Mouse (Mus musculus) hindbrain, embryonic 13.5 days (tissue): Measurements from ENCODE around the gene Wwox. TPM values are rescaled to one million over a fixed set of nuclear protein-coding genes. Genes with fewer than 3 reads are reported as not detected.
A peak's percentile ranks its signal among the peaks of the same experiment; 100 is the strongest.

Source experiments
- ATAC-seq: fragments of 200-750 bp; cut with Nextera tagmentation; 2 replicates; pipeline ENCODE4 v1.8.0; 2017; ENCODE audit warnings: moderate TSS enrichment; ENCODE audit not compliant: low FRiP score
- H3K27ac ChIP-seq: fragments of 300-500 bp; sonication (generic); 2 replicates; pipeline ENCODE4 v1.5.1; 2015; ENCODE audit warnings: inconsistent platforms, mild to moderate bottlenecking, moderate library complexity
- H3K27me3 ChIP-seq: fragments of 300-500 bp; sonication (generic); 2 replicates; pipeline ENCODE4 v1.6.1; 2015; ENCODE audit warnings: mild to moderate bottlenecking, inconsistent platforms
- H3K36me3 ChIP-seq: fragments of 300-500 bp; sonication (generic); 2 replicates; pipeline ENCODE4 v1.6.1; 2015; ENCODE audit warnings: mild to moderate bottlenecking, inconsistent platforms
- H3K4me1 ChIP-seq: fragments of 300-500 bp; sonication (generic); replicated peaks from 2 replicates; pipeline ENCODE4 v1.6.1; 2015; ENCODE audit warnings: inconsistent platforms
- H3K4me2 ChIP-seq: fragments of 300-500 bp; sonication (generic); 2 replicates; pipeline ENCODE4 v1.6.1; 2015; ENCODE audit warnings: inconsistent platforms, mild to moderate bottlenecking, moderate library complexity
- H3K4me3 ChIP-seq: fragments of 300-500 bp; sonication (generic); 2 replicates; pipeline ENCODE4 v1.5.1; 2015; ENCODE audit warnings: mild to moderate bottlenecking, inconsistent platforms
- H3K9ac ChIP-seq: fragments of 300-500 bp; sonication (generic); 2 replicates; pipeline ENCODE4 v1.6.1; 2015; ENCODE audit warnings: mild to moderate bottlenecking, inconsistent platforms
- H3K9me3 ChIP-seq: fragments of 300-500 bp; sonication (generic); 2 replicates; pipeline ENCODE4 v1.6.1; 2016; ENCODE audit warnings: inconsistent platforms
- WGBS: fragments of 180-500 bp; shearing (Covaris S2); methylation state at CpG from one replicate; pipeline ENCODE4 v1.1.7; 2015; 5-methylcytosine and 5-hydroxymethylcytosine counted together
- polyA plus RNA-seq: library from polyadenylated mRNA; unstranded; fragments of >200 nt; fragmentation: Nextera tagmentation; extraction: Ambion mirVana; gene quantifications from 2 replicates; pipeline ENCODE4 v1.2.1, GENCODE M21; 2015

The Wwox gene
- polyA plus RNA-seq, 1 experiment from 2014 or later, result 13.8 TPM

DNA sequence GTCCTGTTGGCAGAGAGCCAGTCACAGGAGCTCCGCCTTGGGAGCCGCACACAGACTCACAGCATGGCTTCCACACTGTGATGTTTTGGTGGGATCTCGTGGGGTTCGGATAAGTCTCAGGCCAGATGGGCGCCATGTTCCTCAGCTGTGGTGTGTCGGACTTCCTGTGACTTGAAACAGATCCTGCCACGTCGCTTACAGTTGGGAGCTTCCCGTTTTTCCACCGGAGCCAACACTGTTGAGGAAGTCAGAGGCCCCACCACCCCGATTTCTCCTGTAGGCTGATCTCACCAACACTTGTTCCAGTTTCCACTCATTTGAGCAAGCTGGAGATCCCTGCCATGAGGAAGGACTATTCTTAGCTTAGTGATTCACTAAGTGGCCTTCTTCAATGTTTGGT lies 34.1 kb downstream of the Wwox start:
- no peak for ATAC-seq
- Histone ChIP-seq H3K4me3 (no peak overlapping the region), H3K4me2 (no peak overlapping the region), H3K36me3 (no peaks in the 10 kb centered on the region; the same call in 1 of the 2 replicates), H3K27ac (no peak overlapping the region), H3K27me3 (no peaks in the 10 kb centered on the region), H3K4me1 (no peaks in the 10 kb centered on the region; the same call in 1 of the 2 replicates), H3K9ac (no peak overlapping the region), H3K9me3 (no peaks in the 10 kb centered on the region)
- WGBS, result 87% methylated on average over 11 of the region's 11 CpGs

DNA sequence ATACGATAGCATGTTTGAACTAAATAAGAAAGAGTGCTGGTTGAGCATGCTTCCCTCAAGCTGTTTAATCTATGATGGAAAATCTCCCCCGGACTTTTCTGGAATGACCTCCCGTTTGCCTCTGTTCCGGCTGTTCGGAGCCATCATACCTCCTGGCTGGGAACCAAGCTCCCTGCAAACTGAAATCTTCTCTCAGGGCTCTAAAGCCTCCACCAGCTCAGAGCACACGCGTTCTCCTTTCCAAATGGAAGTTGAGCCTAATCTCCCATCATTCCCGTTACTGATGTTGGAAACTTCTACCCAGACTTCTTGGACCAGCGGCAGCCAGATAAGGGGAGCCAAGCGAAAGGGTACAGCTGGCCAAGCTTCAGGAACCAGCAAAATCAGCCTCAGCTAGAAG lies 37.5 kb downstream of the Wwox start:
- Histone ChIP-seq H3K27ac (no peak overlapping the region), H3K27me3 (no peaks in the 10 kb centered on the region), H3K36me3 (no peaks in the 10 kb centered on the region), H3K4me1 (0 out of 2 replicates have a peak, but pooled peaks cover 5% of the 10 kb centered on the region), H3K9me3 (no peaks in the 10 kb centered on the region), H3K4me3 (no peak overlapping the region), H3K4me2 (no peak overlapping the region), H3K9ac (no peak overlapping the region)
- WGBS, result 91% methylated on average over 10 of the region's 10 CpGs
- ATAC-seq, result no peak

DNA sequence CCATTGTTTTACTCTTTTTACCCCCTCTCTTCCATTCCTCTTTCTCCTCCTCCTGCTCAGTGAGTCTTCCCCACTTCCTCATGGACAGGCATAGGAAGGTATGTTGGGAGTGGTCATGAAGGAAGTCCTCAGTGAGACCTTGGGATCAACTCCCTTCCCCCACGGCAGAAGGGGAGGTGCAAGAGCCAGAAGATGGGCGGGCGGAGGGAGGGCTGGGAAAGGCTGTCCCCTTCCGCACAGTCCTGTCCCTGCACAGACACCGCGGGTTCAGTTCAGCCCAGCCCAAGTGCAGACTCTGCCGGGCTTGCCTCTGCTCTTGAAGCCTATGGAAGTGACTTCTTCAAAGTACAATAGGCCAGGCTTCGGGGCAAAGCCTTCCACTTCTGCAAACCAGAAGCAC lies 38.3 kb downstream of the Wwox start:
- no peak overlapping the region for H3K4me3 ChIP-seq
- H3K4me2 ChIP-seq, result no peak overlapping the region
- H3K9ac ChIP-seq, result no peak overlapping the region
- 81% methylated on average over 8 of the region's 8 CpGs for WGBS
- H3K4me1 ChIP-seq, result 0 out of 2 replicates have a peak, but pooled peaks cover 5% of the 10 kb centered on the region
- no peaks in the 10 kb centered on the region for H3K27me3 ChIP-seq
- no peak overlapping the region for H3K27ac ChIP-seq
- no peaks in the 10 kb centered on the region for H3K36me3 ChIP-seq
- no peak for ATAC-seq
- no peaks in the 10 kb centered on the region for H3K9me3 ChIP-seq

DNA sequence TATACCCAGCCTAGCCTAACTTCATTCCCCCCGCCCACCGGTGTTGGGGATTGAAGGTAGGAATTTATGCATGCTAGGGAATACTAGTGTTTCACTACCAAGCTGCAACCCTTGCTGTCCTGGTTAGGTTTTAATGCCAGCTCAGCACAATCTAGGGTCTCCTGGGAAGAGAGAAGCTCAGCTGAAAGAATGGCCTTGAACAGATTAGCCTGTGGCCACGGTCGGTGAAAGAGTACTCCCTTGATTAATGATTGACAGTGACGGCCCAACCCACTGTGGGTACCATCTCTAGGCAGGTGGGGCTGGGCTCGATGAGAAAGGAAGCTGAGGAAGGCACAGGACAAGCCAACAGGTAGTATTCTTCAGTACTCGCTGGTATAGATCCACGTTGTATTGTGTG lies 40.3 kb downstream of the Wwox start:
- H3K4me3 ChIP-seq, result no peak overlapping the region
- no peak overlapping the region for H3K27ac ChIP-seq
- no peak for ATAC-seq
- H3K9ac ChIP-seq, result no peak overlapping the region
- WGBS, result 63% methylated on average over 8 of the region's 8 CpGs
- no peaks in the 10 kb centered on the region for H3K27me3 ChIP-seq
- H3K4me2 ChIP-seq, result no peak overlapping the region
- H3K4me1 ChIP-seq, result 0 out of 2 replicates have a peak, but pooled peaks cover 5% of the 10 kb centered on the region
- no peaks in the 10 kb centered on the region for H3K36me3 ChIP-seq
- no peaks in the 10 kb centered on the region for H3K9me3 ChIP-seq

DNA sequence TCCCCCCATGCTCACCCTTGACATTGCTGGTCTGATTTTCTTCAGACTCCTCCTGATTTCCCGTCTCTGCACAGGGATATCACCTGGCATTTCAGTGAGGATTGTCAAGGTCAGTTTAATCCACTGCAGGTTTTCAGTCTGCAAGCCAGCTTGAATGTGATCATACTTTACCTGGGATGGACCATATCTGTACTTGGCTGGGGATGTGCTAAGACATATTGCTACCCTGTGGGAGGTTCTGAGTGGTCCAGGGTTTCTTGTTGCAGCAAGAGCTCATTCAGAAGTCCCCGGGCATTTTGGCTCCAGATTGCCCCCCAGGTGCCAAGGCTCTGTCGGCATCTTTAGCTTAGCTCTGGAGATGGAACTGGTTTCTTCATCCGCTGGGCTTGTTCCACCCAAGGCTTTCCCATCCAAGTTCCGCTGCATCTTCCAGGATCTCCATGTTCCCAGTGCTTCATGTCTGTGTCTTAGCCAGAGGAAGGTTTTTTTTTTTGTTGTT lies 52.3 kb downstream of the Wwox start:
- H3K27ac ChIP-seq, result no peak overlapping the region
- H3K4me3 ChIP-seq, result no peak overlapping the region
- H3K27me3 ChIP-seq, result no peaks in the 10 kb centered on the region
- H3K4me1 ChIP-seq, result no peaks in the 10 kb centered on the region
- no peaks in the 10 kb centered on the region for H3K36me3 ChIP-seq
- no peaks in the 10 kb centered on the region for H3K9me3 ChIP-seq
- no peak for ATAC-seq
- H3K4me2 ChIP-seq, result no peak overlapping the region
- no peak overlapping the region for H3K9ac ChIP-seq
- 91% methylated on average over 5 of the region's 5 CpGs for WGBS

DNA sequence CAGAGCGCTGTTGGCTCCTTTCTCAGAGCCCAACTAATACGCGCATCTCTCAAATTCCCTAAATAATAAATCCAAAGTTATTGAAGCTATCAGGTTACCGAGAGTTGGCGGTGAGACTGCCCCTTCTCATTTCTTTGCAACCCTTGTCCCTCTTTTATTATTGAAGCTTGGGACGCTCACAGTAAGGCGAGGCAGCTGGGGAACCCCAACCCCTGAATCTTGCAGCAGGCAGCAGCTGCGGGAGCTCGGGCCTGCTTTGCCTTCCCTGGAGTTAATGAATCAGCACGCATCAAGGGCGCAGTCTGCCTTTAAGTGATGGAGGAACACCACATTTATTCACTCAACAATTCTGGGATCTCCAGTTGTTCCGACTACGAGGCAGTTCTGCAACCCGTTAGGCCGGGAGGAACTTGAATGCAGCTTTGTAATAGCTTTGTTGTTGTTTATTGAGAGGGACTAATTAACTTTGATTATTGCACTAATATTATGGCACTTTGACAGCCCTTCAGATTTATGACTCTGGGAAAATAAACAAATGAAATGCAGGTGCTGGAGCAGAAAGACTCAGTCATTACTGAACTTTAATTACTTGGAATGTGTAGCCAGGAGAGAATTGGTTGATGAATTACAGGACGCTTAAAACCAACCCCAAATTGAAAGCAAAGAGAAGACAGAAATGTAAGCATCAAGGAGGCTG lies 60.1 kb downstream of the Wwox start:
- no peak overlapping the region for H3K27ac ChIP-seq
- H3K27me3 ChIP-seq, result no peaks in the 10 kb centered on the region; the same call in 1 of the 2 replicates
- no peaks in the 10 kb centered on the region for H3K9me3 ChIP-seq
- no peak overlapping the region for H3K9ac ChIP-seq
- peaks cover 41% of the 10 kb centered on the region for H3K4me1 ChIP-seq
- no peaks in the 10 kb centered on the region for H3K36me3 ChIP-seq
- 55% methylated on average over 16 of the region's 16 CpGs for WGBS
- no peak for ATAC-seq
- H3K4me3 ChIP-seq, result no peak overlapping the region
- no peak overlapping the region for H3K4me2 ChIP-seq

DNA sequence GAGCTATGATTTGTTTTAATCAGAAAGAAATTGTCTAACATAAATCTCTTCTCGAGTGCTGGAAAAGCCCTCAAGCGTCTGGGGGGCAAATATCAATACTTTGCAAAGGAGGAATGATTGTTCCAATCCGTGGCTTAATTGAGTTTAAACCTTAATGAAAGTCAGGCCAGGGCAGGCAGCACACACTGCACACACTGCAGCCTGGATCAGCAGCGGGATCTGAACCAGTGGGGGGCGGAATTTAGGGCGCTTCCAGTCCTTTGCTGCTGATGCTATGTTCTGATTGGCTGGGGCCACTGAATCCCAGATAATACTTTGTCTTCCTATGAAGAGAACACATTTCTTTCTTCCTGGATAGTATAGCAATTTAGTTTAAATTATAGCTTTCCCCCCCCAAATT lies 62.5 kb downstream of the Wwox start:
- Histone ChIP-seq H3K4me3 (no peak overlapping the region), H3K27ac (no peak overlapping the region; the same call in 1 of the 2 replicates), H3K27me3 (no peaks in the 10 kb centered on the region; the same call in 1 of the 2 replicates), H3K36me3 (no peaks in the 10 kb centered on the region), H3K9ac (0 out of 2 replicates have a peak overlapping the region, but pooled peaks have one; percentile 43), H3K4me1 (peaks cover 57% of the 10 kb centered on the region), H3K4me2 (no peak overlapping the region), H3K9me3 (no peaks in the 10 kb centered on the region)
- no peak for ATAC-seq
- 37% methylated on average over 6 of the region's 6 CpGs for WGBS

DNA sequence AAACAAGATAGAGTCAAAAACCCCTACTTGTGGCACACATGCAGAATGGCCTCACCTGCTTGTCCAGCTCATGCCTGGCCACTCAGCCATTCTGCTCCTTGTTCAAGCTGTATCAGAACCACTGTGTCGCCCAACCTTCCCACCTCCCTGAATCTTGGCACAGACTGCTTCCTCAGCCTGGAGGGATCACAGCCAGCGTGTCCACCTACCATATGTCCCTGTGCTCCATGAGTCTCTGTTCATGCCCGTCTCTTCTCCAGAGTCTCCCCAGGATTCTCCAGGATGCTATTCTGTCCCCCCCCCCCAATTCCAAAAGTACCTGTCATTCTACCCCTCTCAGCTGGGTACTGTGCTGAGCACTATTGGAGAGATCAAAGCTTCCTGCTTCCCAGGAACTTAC lies 63.7 kb downstream of the Wwox start:
- no peak overlapping the region for H3K27ac ChIP-seq
- no peak overlapping the region for H3K4me3 ChIP-seq
- no peak for ATAC-seq
- H3K9ac ChIP-seq, result no peak overlapping the region
- no peaks in the 10 kb centered on the region for H3K36me3 ChIP-seq
- peaks cover 60% of the 10 kb centered on the region for H3K4me1 ChIP-seq
- no peaks in the 10 kb centered on the region; the same call in 1 of the 2 replicates for H3K27me3 ChIP-seq
- H3K4me2 ChIP-seq, result no peak overlapping the region
- WGBS, result 83% methylated on average over 3 of the region's 3 CpGs
- no peaks in the 10 kb centered on the region for H3K9me3 ChIP-seq

DNA sequence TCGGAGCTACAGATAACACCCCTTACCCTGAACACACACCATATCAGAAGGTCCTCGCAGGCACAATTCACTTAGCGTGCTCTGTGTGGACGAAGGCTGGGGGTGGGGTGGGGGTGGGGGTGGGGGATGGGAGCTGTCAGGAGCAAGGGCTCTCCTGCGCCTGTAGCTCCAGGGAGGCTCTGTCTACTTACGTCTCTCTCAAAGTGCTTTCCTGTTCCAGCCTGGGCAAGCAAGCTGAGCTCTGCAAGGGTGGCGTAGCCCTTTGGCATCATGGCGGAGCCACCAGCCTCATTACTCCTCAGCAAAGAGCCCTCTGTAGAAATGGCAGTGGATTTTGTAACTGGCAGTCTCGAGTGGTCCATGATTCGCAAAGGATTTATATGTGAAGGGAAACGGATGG lies 65.4 kb downstream of the Wwox start:
- no peak overlapping the region for H3K4me2 ChIP-seq
- no peak overlapping the region for H3K4me3 ChIP-seq
- H3K36me3 ChIP-seq, result no peaks in the 10 kb centered on the region
- H3K27me3 ChIP-seq, result no peaks in the 10 kb centered on the region; the same call in 1 of the 2 replicates
- 51% methylated on average over 11 of the region's 11 CpGs for WGBS
- 0 out of 2 replicates have a peak, but pooled peaks have one; percentile 32 for ATAC-seq
- peaks cover 51% of the 10 kb centered on the region for H3K4me1 ChIP-seq
- H3K27ac ChIP-seq, result peak overlapping the region; percentile 64
- no peaks in the 10 kb centered on the region for H3K9me3 ChIP-seq
- H3K9ac ChIP-seq, result no peak overlapping the region

DNA sequence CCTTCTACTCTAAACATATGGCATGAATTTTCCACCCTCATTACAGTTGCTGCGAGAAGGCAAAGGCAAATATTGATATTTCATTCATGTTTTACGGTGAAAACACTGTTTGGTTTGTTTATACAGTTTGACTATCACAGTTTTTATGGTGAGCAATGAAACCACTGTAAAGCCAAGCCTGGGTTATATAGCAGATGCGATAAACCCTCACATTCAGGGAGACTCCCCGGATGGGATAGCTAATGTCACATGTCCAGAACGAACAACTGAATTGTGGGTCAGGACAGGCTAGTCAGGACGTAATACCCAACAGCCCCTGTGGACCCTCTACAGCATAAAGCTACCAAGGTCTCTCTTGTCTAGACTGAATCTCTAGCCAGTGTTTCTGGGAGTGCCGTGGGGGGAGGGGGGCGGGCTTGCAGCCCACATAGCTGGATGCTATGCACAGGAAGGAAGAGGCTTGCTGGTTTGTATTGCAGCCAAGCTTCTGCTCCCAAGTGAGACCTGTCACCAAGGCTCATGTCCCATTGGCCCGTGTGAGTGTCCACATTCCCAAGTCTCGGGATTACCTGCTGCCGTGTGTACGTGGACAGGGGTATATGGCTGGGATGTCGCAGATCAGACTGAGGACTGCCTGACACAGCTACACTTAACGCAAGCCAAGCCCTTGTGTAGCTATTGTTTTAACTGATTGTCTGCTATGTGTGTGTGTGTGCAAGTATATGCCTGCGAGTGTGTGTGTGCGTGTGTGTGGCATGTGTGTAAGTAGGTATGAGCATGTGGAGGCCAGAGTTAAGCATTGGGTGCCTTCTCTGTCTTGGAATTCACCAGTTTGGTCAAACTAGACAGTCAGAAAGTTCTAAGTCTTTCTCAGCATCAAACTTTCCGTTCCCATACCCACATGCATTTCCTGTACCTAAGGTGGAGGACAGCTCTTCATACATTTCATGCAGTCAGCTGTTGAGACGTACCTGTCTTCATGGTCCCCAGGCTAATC lies 66.2 kb downstream of the Wwox start:
- ATAC-seq, result peak; percentile 24; the same call in 1 of the 2 replicates
- no peaks in the 10 kb centered on the region; the same call in 1 of the 2 replicates for H3K27me3 ChIP-seq
- H3K4me1 ChIP-seq, result peaks cover 54% of the 10 kb centered on the region
- H3K36me3 ChIP-seq, result no peaks in the 10 kb centered on the region
- WGBS, result 85% methylated on average over 18 of the region's 18 CpGs
- peak overlapping the region; percentile 64; the same call in 1 of the 2 replicates for H3K27ac ChIP-seq
- H3K9ac ChIP-seq, result no peak overlapping the region
- no peaks in the 10 kb centered on the region for H3K9me3 ChIP-seq
- H3K4me2 ChIP-seq, result no peak overlapping the region
- no peak overlapping the region for H3K4me3 ChIP-seq

DNA sequence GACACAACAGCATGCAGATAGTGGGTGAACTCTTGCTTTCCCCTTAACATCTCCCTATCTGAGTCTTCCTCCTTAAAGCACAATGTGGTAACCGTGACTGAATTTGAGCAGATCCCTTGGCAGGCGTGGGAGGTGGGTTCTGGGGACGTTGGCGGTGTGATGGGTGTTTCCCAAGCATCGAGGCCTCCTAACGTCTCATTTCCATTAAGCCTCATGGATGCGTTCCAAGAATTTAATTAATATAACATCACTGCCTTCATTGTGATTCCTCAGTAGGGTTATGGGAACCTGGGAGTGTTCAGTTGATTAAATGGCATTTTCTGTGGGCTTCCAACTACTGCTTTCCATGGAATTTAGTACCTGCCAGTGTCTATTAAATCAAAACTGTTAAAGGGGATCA lies 67.9 kb downstream of the Wwox start:
- ATAC-seq, result no peak
- H3K27ac ChIP-seq, result no peak overlapping the region; the same call in 1 of the 2 replicates
- WGBS, result 30% methylated on average over 7 of the region's 7 CpGs
- no peak overlapping the region for H3K9ac ChIP-seq
- H3K4me2 ChIP-seq, result no peak overlapping the region
- no peaks in the 10 kb centered on the region for H3K27me3 ChIP-seq
- no peak overlapping the region for H3K4me3 ChIP-seq
- H3K4me1 ChIP-seq, result peaks cover 52% of the 10 kb centered on the region
- H3K36me3 ChIP-seq, result no peaks in the 10 kb centered on the region
- H3K9me3 ChIP-seq, result no peaks in the 10 kb centered on the region

DNA sequence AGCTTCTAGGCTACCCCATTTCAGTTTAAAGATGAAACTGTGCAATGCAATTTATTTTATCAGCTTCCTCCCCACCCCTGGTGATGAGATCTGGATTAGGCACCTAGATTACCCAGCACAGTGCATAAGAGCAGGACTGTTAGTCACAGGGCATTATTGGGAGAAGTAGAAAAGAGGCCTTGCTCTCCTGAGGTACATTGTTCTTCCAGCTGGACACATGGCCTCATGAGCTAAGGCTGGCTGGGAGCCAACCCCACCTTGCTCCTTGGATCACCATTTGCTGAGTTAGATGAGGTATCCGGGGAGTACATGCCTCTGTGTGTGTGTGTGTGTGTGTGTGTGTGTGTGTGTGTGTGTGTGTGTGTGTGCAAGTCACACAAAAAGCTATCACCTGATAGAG lies 70.8 kb downstream of the Wwox start:
- H3K27me3 ChIP-seq, result no peaks in the 10 kb centered on the region
- H3K4me2 ChIP-seq, result no peak overlapping the region
- H3K9me3 ChIP-seq, result no peaks in the 10 kb centered on the region
- no peak overlapping the region for H3K27ac ChIP-seq
- no peaks in the 10 kb centered on the region for H3K36me3 ChIP-seq
- WGBS, result 71% methylated on average over 1 of the region's 1 CpGs
- peaks cover 38% of the 10 kb centered on the region for H3K4me1 ChIP-seq
- no peak overlapping the region for H3K9ac ChIP-seq
- no peak overlapping the region for H3K4me3 ChIP-seq
- no peak for ATAC-seq
